ENCODE assay signal across 16 mouse cellular contexts in genomic region chr14:33305645-33306281, GRCm38 (mm10).
DNase-seq lines count a peak whose midpoint lies in the region; ATAC-seq and TF ChIP-seq lines count a peak whose summit lies in the region.
"Had no signal": no experiment of that assay in that cellular context is flagged by ENCODE, and none has a peak within 500 bp of the region (broad histone marks: within the 10 kb centered on the region; RNA-seq: fewer than 3 reads in every experiment).

No protein-coding gene starts in this region.

- ATAC-seq in heart, embryonic 12.5 days (ENCODE audit: insufficient number of reproducible peaks, low FRiP score) = peak; percentile 63; the same call in 1 of the 2 replicates

- peak overlapping the region; percentile 40 for H3K4me2 ChIP-seq in heart, embryonic 12.5 days
- H3K4me2 ChIP-seq: liver, embryonic 13.5 days; neural tube, embryonic 15.5 days had no signal

- no peak overlapping the region for H3K9ac ChIP-seq in heart, embryonic 12.5 days
- H3K9ac ChIP-seq: liver, embryonic 13.5 days; neural tube, embryonic 15.5 days had no signal

- no peaks in the 10 kb centered on the region for H3K27me3 ChIP-seq in heart, embryonic 12.5 days (replicated peaks)
- H3K27me3 ChIP-seq: liver, embryonic 13.5 days had no signal

- H3K36me3 ChIP-seq in heart, embryonic 12.5 days = no peaks in the 10 kb centered on the region
- H3K36me3 ChIP-seq: liver, embryonic 13.5 days; neural tube, embryonic 15.5 days had no signal

- H3K9me3 ChIP-seq in heart, embryonic 12.5 days (replicated peaks) = no peaks in the 10 kb centered on the region
- H3K9me3 ChIP-seq: liver, embryonic 13.5 days; neural tube, embryonic 15.5 days had no signal

- no peak for DNase-seq in gastrocnemius, adult 2 months
- no peak for DNase-seq in gastrocnemius, postnatal 36 days
- DNase-seq in ovary, adult 18-20 months (ENCODE audit: low spot score) = peak; percentile 81
- DNase-seq in ovary, postnatal 14 days (ENCODE audit: low spot score) = no peak
- peak; percentile 27 for DNase-seq in telencephalon, adult 2 months (ENCODE audit: low read depth, low spot score)
- no peak for DNase-seq in left cerebral cortex, adult 9 months (ENCODE audit: low spot score in 2 of 2)
- DNase-seq in urinary bladder, adult 2 months (ENCODE audit: low spot score) = no peak
- DNase-seq: cerebellum, adult 2 months; kidney, adult 18-20 months; liver, embryonic 13.5 days; spleen, adult 18-20 months had no signal

- intact Hi-C loops in gastrocnemius, adult 2 months (cut with DNase I) = no loop called here
- intact Hi-C loops in gastrocnemius, postnatal 36 days (cut with DNase I) = no loop called here

- peaks cover 12% of the 10 kb centered on the region for H3K4me1 ChIP-seq in heart, embryonic 12.5 days (replicated peaks)
- H3K4me1 ChIP-seq: liver, embryonic 13.5 days; neural tube, embryonic 15.5 days had no signal

- peak overlapping the region; percentile 21; the same call in 1 of the 2 replicates for H3K4me3 ChIP-seq in gastrocnemius, adult 2 months
- peak overlapping the region; percentile 1 for H3K4me3 ChIP-seq in heart, embryonic 12.5 days
- H3K4me3 ChIP-seq: erythroblast, embryonic 14.5 days; left cerebral cortex, adult 2 months; liver, embryonic 13.5 days; neural tube, embryonic 15.5 days had no signal

- 38% methylated on average over 12 of the region's 12 CpGs for WGBS in heart, embryonic 12.5 days

- no peak for TF ChIP-seq CTCF in gastrocnemius, adult 2 months (IDR thresholded peaks at IDR 0.05)

- H3K27ac ChIP-seq in gastrocnemius, adult 2 months = no peak overlapping the region
- peak overlapping the region; percentile 57 for H3K27ac ChIP-seq in heart, embryonic 12.5 days (ENCODE audit: poor library complexity, severe bottlenecking)
- H3K27ac ChIP-seq: left cerebral cortex, adult 2 months; liver, embryonic 13.5 days; macrophage; neural tube, embryonic 15.5 days had no signal

Comparison
In these comparisons a context has a peak if more than half of its experiments do, and no peak if none do; other contexts are left out.
1. DNase-seq: peak in ovary, adult 18-20 months (single experiment) and telencephalon, adult 2 months (single experiment); none in gastrocnemius, adult 2 months (single experiment), gastrocnemius, postnatal 36 days (0 of 2), ovary, postnatal 14 days (single experiment), left cerebral cortex, adult 9 months (0 of 2) and urinary bladder, adult 2 months (single experiment).